9 mouse cellular contexts compared by ENCODE assay signal in the genomic region with DNA sequence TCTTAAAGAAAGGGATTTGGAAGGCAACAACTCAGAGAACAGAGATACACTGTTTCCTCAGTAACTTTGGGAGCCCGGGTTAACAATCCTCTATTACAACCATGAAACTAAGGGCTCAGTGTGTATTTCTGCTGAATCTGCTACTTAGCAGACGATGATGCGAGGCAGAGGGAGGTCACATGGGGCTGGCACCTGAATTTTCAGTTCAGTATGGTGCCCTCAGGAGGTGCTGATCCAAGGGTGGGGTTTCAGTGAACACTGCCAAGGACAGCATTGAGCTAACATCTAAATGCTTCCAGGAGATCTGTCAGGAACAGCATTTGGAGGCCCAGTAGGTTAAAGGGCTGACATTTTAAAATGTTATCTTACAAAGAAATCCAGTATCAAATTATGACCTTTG. TPM values are rescaled to one million over a fixed set of nuclear protein-coding genes. Genes with fewer than 3 reads are reported as not detected.
A peak's percentile ranks its signal among the peaks of the same experiment; 100 is the strongest.
DNase-seq lines count a peak whose midpoint lies in the region; ATAC-seq lines count a peak whose summit lies in the region.
"Had no signal": no experiment of that assay in that cellular context is flagged by ENCODE, and none has a peak within 500 bp of the region (broad histone marks: within the 10 kb centered on the region; RNA-seq: fewer than 3 reads in every experiment).

No protein-coding gene starts in this region.

- H3K4me2 ChIP-seq in heart, embryonic 11.5 days, result peak overlapping the region; percentile 66
- H3K4me2 ChIP-seq in hindbrain, embryonic 13.5 days, result peak overlapping the region; percentile 21
- H3K4me2 ChIP-seq in liver, embryonic 16.5 days (ENCODE audit: low read depth, low read length), result peak overlapping the region; percentile 80

- H3K4me1 ChIP-seq in heart, embryonic 11.5 days (ENCODE audit: control insufficient read depth, insufficient read depth, low read length), result peaks cover 11% of the 10 kb centered on the region
- peaks cover 24% of the 10 kb centered on the region for H3K4me1 ChIP-seq in hindbrain, embryonic 13.5 days (replicated peaks)
- peaks cover 32% of the 10 kb centered on the region for H3K4me1 ChIP-seq in liver, embryonic 16.5 days (ENCODE audit: control insufficient read depth, low read depth, low read length)

- no peak for ATAC-seq in heart, embryonic 11.5 days (replicated peaks; ENCODE audit: insufficient number of reproducible peaks, low FRiP score, low TSS enrichment)
- no peak for ATAC-seq in hindbrain, embryonic 13.5 days (ENCODE audit: low FRiP score)
- no peak for ATAC-seq in liver, embryonic 16.5 days (ENCODE audit: low read depth)

- WGBS in heart, embryonic 11.5 days (ENCODE audit: insufficient replicate concordance), result 70% methylated on average over 3 of the region's 3 CpGs
- WGBS in hindbrain, embryonic 13.5 days, result 48% methylated on average over 3 of the region's 3 CpGs
- 25% methylated on average over 3 of the region's 3 CpGs for WGBS in liver, embryonic 16.5 days (ENCODE audit: insufficient replicate concordance)

- intact Hi-C loops in heart, postnatal 14 days (cut with DNase I), result no loop called here

- H3K27ac ChIP-seq in heart, embryonic 11.5 days (ENCODE audit: low read depth, low read length), result no peak overlapping the region
- H3K27ac ChIP-seq in hindbrain, embryonic 13.5 days, result no peak overlapping the region
- H3K27ac ChIP-seq in liver, embryonic 16.5 days (ENCODE audit: low read length), result peak overlapping the region; percentile 10; the same call in 1 of the 2 replicates

- no peaks in the 10 kb centered on the region for H3K27me3 ChIP-seq in heart, embryonic 11.5 days (ENCODE audit: control insufficient read depth, insufficient read depth, low read length)
- peaks cover 33% of the 10 kb centered on the region for H3K27me3 ChIP-seq in hindbrain, embryonic 13.5 days
- H3K27me3 ChIP-seq in liver, embryonic 16.5 days (ENCODE audit: control insufficient read depth, insufficient read depth, low read depth, low read length), result peaks cover 3% of the 10 kb centered on the region; the same call in 1 of the 2 replicates

- peaks cover 16% of the 10 kb centered on the region for H3K36me3 ChIP-seq in heart, embryonic 11.5 days (ENCODE audit: control insufficient read depth, insufficient read depth, low read length)
- H3K36me3 ChIP-seq in hindbrain, embryonic 13.5 days, result no peaks in the 10 kb centered on the region
- peaks cover 43% of the 10 kb centered on the region for H3K36me3 ChIP-seq in liver, embryonic 16.5 days (ENCODE audit: control insufficient read depth, insufficient read depth)

- H3K9ac ChIP-seq in heart, embryonic 11.5 days (ENCODE audit: low read depth, low read length), result peak overlapping the region; percentile 59
- peak overlapping the region; percentile 11; the same call in 1 of the 2 replicates for H3K9ac ChIP-seq in hindbrain, embryonic 13.5 days
- peak overlapping the region; percentile 53 for H3K9ac ChIP-seq in liver, embryonic 16.5 days (ENCODE audit: low read depth, low read length)

- peak overlapping the region; percentile 37 for H3K4me3 ChIP-seq in heart, embryonic 11.5 days (ENCODE audit: low read depth, low read length)
- peak overlapping the region; percentile 10; the same call in 1 of the 2 replicates for H3K4me3 ChIP-seq in hindbrain, embryonic 13.5 days
- peak overlapping the region; percentile 66 for H3K4me3 ChIP-seq in liver, embryonic 16.5 days (ENCODE audit: low read depth, low read length)

- DNase-seq in heart, postnatal 14 days, result no peak
- peak; percentile 8 for DNase-seq in NIH3T3 (ENCODE audit: low read depth)
- no peak for DNase-seq in testis, postnatal 10 days (ENCODE audit: low spot score)
- no peak for DNase-seq in right cerebral cortex, postnatal 10 days (ENCODE audit: low spot score in 2 of 2)
- DNase-seq in frontal cortex, postnatal 36 days (ENCODE audit: low spot score in 2 of 2), result no peak
- DNase-seq: adrenal gland, postnatal 36 days had no signal

- H3K9me3 ChIP-seq in heart, embryonic 11.5 days (replicated peaks; ENCODE audit: control insufficient read depth, low read length), result no peaks in the 10 kb centered on the region
- H3K9me3 ChIP-seq in hindbrain, embryonic 13.5 days, result no peaks in the 10 kb centered on the region
- H3K9me3 ChIP-seq in liver, embryonic 16.5 days (replicated peaks; ENCODE audit: control insufficient read depth, low read length), result no peaks in the 10 kb centered on the region

RNA-seq across cellular contexts. Expression of a gene that starts 1.8 kb away (rescaled TPM):
- 20.7 and 22.7 TPM in 2 replicates for polyA plus RNA-seq in heart, embryonic 11.5 days (2014; fragmentation: Nextera tagmentation; extraction: Ambion mirVana)
- 1 to 10 TPM; 1.8 to 3.3 TPM for total RNA-seq in heart, postnatal 14 days (2021)
- polyA plus RNA-seq in hindbrain, embryonic 13.5 days (2015; fragmentation: Nextera tagmentation; extraction: Ambion mirVana), result 3.4 and 4.0 TPM in 2 replicates
- polyA plus RNA-seq in liver, embryonic 16.5 days (2015; fragmentation: Nextera tagmentation; extraction: Ambion mirVana), result 32.5 and 32.8 TPM in 2 replicates

RNA-seq across cellular contexts. Expression of a gene that starts 28.9 kb away (rescaled TPM):
- 22.4 and 32.2 TPM in 2 replicates for polyA plus RNA-seq in heart, embryonic 11.5 days (2014; fragmentation: Nextera tagmentation; extraction: Ambion mirVana)
- total RNA-seq in heart, postnatal 14 days (2021), result 10 to 100 TPM; 60.0 to 64.1 TPM
- polyA plus RNA-seq in hindbrain, embryonic 13.5 days (2015; fragmentation: Nextera tagmentation; extraction: Ambion mirVana), result 22.4 and 24.2 TPM in 2 replicates
- polyA plus RNA-seq in liver, embryonic 16.5 days (2015; fragmentation: Nextera tagmentation; extraction: Ambion mirVana), result 2.9 and 4.1 TPM in 2 replicates

RNA-seq across cellular contexts. Expression of a gene that starts 31.7 kb away (rescaled TPM):
- polyA plus RNA-seq in heart, embryonic 11.5 days (2014; fragmentation: Nextera tagmentation; extraction: Ambion mirVana), result 1,436 and 1,472 TPM in 2 replicates
- 1,000 to 10,000 TPM; 1,478 to 1,683 TPM for total RNA-seq in heart, postnatal 14 days (2021)
- 1.4 and 2.2 TPM in 2 replicates for polyA plus RNA-seq in hindbrain, embryonic 13.5 days (2015; fragmentation: Nextera tagmentation; extraction: Ambion mirVana)
- 3.0 and 7.2 TPM in 2 replicates for polyA plus RNA-seq in liver, embryonic 16.5 days (2015; fragmentation: Nextera tagmentation; extraction: Ambion mirVana)
- total RNA-seq: adrenal gland, postnatal 36 days had no signal

Comparison
In these comparisons a context has a peak if more than half of its experiments do, and no peak if none do; other contexts are left out.
1. H3K4me2 ChIP-seq: peak in every context shown above with its lines; median percentile 80 in liver, embryonic 16.5 days; 66 in heart, embryonic 11.5 days; 21 in hindbrain, embryonic 13.5 days.
2. H3K4me3 ChIP-seq: peak in every context shown above with its lines; median percentile 66 in liver, embryonic 16.5 days; 37 in heart, embryonic 11.5 days; 10 in hindbrain, embryonic 13.5 days.
3. RNA of a gene that starts 31.7 kb away (polyA plus RNA-seq): 1,436 to 1,472 TPM in heart, embryonic 11.5 days; 3.0 to 7.2 TPM in liver, embryonic 16.5 days and 1.4 to 2.2 TPM in hindbrain, embryonic 13.5 days; every median in the first group is over 100 times any median in the second.
4. Peak in every context shown above with its lines, with median percentiles within 50 percentile points of each other: H3K9ac ChIP-seq.